Mouse (Mus musculus) ovary, postnatal 14 days (tissue): ENCODE measurements at regions not wholly inside any gene's neighbourhood (a gene's known extent, or its start where the extent isn't known, plus 50 kb on each side); places are given as distances from the start of the nearest gene placed in this dataset.
A peak's percentile ranks its signal among the peaks of the same experiment; 100 is the strongest.

Experiments
- DNase-seq: peaks from one replicate; pipeline ENCODE4 v3.0.0; 2022; ENCODE audit warnings: low spot score

DNA sequence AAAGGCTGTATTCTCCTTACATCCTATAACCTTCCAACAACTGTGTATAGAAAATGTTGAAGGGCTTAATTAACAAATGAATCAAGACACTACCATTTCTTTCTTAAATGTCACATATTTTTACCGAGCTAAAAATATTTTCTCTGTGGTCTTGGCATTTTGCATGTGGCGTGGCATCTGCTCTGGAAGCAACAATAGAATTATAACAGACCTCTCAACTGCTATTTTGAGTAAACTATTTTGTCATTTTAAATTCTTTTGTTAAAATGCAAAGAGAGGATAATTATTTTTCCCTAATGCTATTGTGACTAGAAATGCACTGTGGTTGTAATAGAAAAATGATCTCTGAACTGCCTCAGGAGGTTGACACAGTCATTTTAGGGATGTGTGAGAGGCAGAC, 187.9 kb downstream of the Spry2 start:
- no peak for DNase-seq

DNA sequence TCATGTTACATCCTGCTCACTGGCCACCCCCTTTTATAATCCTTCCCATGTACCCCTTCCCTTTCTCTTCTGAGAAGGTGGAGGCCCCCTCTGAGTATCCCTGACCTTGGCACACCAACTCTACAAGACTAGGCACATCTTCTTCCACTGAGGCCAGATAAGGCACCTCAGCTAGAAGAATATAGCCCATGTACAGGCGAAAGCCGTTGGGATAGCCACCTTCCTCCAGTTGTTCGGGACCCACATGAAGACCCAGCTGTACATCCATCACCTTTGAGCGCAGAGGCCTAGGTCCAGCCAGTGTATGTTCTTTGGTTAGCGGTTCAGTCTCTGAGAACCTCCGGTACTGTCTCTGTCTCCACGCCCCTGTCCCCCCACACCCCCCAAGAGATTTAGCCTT, 189.9 kb downstream of the Spry2 start:
- no peak for DNase-seq

DNA sequence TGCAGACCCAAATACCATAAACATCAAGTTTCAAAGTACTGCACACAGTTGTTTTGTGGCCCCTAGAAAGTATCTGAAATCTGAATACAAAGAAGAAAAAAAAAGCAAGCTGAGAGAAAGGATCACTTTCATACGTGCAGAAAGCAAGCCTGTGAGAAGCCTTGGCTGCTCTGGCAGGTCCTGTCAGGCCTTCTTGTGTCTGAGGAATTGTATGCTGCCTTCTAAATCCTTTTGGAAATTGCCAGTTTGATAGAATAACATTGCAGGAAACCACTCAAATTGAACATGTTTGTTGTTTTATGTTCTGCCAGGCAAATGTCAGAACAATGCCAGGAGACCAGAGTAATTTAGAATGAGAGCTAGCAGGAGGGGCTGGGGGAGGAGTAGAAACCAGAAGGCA, 198.0 kb downstream of the Spry2 start:
- DNase-seq, result no peak

DNA sequence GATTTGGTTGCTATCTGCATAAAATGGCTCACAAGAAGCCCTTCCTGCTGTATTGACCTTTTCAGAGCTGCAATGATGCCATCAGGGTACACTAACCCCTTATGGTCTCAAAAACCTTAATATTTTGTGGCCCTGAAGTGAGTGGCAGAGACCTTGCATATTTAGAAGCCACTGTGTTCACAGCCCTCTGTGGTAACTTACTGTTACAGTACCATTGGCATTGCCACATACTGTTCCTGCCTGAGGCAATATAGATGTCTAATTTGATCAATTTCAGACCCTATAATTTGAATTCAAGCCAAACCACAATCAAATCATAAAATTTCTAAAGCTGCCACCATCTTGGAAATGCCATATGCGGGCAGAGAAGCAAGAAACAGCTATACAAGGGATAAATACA, 198.5 kb downstream of the Spry2 start:
- DNase-seq, result no peak

DNA sequence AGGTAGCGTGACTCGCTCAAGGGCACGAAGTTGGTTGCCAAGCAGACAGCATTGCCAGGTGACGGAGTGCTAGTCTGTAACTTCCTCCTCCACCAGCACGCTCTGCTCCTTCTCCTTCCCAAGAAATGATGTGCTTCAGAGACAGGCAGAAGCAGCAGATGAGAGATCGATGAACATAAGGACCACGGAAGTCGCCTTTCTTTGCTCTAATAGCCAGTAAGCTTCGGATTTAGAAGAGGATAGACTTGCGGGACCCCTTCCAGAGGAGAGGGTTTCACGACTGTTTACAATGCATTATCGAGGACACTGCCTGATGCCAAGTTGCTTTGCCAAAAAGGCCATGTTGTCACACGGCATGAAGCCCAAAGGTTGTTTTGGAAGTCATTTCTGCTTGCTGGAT, 199.2 kb downstream of the Spry2 start:
- no peak for DNase-seq

DNA sequence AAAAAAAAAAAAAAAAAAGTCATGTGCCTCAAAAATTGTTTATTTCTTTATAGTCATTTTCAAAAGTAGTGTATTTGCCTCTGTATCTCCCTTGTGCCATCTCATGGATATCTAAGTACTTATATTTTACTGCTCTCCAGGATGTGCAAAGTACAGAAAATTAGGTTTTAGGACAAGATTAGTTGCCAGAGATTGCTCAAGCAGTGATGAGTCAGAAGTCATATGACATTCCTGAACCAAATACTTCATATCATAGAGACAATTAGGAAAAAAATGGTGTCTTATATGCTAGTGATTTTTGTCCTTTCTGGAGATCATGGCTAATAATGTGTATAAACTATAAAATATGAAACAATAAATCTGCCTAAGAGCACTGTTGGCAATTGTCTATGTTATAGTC, 201.7 kb downstream of the Spry2 start:
- DNase-seq, result no peak

DNA sequence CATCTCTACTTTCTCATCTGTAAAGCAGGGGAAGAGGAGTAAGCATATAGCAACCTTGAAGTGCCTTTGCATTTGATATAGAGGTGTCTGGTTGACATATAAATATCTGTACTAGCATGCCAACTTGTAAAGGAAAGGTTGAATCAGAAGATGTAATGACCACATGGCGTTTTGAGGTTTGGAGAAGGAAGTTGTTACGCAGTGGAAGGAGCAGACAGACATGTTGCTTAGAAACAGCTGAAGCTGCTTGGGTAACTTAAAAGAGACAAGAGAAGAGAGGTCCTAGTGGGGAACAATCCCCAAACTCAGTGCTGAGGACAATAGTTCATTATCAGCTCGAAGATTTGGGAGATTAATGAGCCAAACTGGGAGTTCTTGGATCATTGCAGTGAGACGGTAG, 202.9 kb downstream of the Spry2 start:
- DNase-seq, result no peak

DNA sequence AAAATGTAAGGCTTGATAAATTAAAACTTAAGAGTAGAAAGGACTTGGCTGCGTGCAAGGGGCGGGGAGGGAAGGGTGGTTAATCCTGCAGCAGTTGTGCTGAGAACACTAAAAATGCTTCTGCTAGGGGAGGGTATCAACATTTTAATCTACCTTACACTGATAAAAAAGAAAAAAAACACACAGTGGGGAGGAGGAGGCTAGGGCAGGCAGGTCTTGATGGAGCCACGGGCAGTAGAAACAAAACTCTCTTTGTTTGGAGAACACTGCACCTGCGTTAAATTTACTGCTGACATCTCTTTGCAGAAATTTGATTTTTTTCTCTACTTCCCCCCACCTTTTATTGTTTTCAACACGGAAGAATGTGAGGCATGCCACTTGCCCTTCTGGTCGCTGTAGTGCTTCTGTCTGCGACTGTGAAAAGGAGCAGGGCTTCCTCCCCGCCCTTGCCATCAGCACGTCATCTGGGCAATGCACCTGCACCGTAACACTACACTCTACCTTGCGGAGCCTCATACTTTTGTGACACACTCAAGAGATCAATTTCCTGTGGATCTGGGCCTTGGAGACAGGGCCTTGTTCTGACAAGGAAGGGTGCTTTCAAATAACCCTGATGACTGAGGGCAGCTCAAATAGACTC, 211.7 kb downstream of the Spry2 start:
- DNase-seq, result no peak

DNA sequence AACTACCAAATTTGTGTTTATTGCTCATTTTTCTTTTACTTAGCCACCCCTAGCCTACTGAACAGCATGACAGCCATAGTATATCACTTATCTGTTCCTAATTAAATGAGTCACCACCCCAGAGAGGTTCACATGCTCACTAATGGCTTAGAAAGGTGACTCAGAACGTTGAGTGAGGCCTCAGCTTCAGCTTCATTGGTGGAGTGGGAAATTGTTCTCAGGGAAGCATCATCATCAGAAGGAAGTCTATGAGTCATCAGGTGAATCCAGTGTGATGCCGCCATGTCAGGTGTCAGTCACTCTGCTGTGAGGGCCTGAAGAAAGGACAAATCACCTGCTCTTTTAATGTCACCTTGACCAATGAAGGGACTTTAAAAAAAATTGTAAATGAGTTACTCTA, 212.3 kb downstream of the Spry2 start:
- no peak for DNase-seq

DNA sequence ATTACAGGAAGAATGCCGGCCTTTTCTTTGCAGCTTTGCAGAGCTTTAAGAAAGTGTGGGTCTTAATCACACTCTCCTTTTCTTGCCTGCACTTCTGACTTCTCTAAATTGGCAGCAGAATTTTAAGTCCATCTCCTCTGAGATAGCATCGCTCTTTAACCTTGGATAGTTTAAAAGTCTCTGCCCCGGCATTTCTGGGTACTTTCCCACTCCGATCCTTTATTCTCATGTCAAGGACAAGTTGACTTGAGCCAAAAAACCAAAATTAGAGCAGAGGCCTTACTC, 220.0 kb downstream of the Spry2 start:
- DNase-seq, result peak; percentile 7

DNA sequence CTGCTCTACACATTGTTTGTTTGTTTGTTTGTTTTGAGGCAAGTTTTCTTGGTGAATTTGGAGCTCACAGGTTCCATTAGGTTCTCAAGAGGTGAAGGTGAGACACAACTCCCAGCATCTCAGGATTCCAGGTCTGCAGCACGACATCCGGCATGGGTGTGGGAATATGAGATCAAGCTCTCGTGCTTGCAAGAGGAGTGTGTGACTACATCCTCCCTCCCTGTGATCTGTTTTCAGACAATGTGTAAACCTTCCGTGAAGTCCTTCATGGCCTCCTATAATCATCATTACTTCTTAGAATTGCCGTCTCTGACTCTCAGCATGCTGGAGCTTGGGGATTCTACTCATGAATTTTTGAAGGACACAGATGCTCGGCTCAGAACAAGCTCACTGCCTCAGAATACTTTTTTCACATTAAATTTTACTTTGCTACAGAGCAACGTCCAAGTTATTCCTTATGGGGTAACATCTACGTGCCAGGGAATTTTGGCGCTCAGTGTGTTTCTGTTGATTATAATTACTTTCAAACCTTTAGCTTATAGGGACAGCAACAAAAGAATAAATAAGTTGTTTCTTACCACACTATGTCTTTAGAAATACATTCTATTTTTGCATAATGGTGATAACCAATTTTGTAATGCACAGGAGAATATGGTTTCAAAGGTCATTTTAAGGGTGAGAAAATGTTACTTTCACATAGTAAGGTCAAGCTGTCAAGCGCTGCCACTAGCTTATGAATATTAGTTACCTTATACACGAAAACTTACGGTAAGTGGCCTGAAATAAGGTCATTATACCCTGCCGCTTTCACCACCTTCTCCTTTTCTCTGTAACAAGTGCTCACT, 220.6 kb downstream of the Spry2 start:
- DNase-seq, result no peak

DNA sequence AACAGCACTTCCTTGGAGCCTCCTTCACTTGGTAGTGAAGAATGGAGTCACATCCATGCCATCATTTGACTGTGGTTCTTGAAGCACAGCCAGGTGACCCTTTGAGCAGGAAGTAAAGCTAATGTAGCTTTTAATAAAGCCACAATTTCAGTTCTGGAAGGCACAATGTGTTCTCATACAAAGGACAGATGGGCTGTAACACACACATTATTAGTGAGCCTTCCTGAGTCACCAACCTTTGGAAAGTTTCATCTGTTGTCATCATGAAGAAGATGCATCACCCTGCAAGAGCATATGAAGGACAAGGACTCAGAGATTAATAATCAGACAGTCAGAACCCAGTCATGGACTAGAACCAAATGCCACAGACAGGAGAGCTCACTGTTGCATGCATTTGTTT, 221.6 kb downstream of the Spry2 start:
- no peak for DNase-seq

DNA sequence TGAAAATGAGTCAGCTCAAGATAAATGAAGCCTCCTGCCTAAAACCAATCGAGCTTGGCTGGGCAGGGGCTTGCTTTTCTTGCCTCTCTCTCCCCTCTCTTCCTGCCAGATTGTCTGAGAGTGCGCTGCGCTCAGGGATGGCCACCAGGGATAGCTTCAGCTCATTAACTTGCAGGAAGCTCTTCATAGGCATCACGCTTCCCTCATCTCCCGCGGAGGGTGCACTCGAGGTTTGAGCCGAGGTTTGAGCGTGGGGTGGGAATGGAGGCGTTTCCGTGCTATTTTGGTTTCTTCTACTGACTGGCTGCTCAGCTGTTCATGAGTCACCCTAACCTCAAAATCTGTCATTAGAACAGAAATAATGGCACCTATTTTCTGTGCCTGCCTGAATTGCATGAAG, 227.7 kb downstream of the Spry2 start:
- no peak for DNase-seq

DNA sequence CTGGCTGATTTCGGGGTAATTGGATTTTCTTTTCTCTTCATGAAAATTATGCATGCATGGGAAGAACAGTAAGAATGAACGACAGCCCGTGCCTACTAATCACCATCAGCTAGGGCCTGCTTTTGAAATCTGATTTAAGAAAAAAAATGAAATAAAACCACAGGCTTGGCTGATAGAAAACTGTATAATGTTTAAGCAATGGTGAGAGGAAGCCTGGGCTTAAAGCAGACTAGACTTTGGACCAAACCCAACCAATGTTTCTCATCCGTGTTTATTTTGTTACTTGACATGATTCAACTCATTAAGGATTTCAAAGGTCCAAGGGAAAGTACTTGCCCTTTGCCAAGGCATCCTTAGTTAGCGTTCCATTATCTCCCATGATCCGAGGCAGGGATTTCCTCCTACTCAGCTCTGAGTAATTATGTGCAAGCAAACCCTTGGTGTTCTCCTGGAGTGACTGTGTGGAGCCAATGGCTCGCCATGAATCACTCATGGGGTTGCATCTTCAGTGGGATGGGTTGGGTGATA, 231.9 kb downstream of the Spry2 start:
- no peak for DNase-seq

DNA sequence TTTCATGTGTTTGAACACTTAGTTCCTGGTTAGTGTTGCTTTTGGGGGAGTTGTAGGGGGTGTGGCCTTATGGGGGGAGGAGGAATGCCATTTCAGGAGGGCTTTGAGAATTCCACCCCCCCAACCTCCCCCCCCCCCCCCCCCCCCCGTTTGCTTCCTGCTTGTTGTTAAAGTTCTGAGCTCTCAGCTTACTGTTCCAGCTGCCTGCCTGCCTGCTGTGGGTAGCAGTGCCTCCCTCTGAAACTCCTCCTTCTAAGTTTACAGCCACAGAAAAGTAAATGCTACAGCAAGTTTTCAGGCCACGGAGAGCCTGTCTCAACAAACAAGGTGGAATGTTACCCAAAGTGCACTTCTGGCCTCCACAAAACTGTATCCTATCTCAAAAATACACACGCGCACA, 233.1 kb downstream of the Spry2 start:
- no peak for DNase-seq

DNA sequence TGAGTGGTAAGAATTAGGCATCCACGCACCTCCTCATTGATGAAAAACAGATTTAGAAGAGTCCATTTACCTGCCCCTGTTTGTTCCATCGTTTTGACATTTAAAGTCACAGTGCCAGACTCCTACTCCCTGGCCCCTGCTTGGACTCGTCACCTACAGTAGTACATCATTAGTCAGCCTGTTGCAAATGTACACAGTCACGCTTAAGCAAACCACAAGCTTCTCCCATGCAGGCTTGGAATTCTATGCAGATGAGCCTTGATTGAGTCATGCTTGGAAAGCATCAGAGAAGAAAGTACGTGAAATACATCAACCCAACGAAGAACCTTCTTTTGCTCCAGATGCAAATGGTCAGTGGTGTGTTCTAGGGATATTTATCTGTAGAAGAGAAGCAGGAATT, 233.8 kb downstream of the Spry2 start:
- DNase-seq, result no peak

DNA sequence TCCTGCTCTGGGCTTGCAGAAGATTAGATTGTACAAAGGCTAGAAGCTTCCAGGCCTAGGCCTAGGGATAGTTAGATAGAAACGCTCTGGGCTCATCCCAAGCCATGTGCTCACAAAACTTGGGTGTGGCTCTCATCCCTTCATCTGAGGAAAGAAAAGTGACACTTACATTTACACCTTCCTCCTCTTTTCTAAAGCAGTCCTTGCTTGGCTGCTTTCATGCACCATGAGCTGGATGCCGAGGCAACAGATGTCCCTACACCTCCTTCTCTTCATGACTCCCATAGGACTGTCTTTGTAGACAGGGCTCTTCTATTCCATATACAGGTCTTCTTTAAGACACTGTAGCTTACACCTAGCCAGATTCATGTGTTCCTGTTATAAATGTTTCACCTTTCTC, 238.3 kb downstream of the Spry2 start:
- no peak for DNase-seq

DNA sequence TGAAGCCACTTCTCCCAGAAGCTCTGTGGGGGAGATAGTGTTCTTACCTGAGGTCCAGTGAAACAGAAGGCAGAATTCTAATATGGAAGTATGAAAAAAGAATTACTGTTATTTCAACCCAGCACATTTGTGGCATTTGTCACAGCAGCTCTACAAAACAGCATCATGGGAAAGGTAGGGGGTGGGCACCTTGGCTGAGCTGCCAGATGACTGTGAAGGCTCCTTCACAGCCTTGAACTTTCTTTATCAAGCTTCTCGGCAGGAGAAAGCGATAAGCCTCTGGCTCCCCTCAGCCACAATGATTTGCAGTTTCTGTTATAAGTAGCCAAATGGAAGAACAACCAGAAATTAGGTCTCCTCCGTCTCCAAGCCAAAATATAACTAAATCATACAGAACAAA, 249.5 kb downstream of the Spry2 start:
- DNase-seq, result no peak

DNA sequence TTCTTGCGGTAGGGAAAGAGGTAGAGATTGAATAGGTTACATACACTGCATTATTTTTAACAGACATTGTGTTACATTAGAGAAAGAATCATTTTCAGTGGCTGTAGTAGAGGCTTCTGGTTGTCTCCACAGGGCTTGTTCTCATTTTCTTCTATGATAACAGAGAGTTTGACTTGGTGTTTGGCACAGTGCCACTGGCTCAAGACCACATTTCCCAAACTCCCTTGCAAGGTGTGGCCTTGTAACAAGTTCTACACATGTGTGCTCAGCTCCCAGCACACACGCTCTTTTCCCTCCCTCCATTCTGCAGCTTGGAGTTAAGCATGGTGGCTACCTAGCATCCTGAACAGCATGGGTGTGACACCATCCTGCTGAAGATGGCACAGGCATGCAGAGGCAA, 252.2 kb downstream of the Spry2 start:
- DNase-seq, result no peak

DNA sequence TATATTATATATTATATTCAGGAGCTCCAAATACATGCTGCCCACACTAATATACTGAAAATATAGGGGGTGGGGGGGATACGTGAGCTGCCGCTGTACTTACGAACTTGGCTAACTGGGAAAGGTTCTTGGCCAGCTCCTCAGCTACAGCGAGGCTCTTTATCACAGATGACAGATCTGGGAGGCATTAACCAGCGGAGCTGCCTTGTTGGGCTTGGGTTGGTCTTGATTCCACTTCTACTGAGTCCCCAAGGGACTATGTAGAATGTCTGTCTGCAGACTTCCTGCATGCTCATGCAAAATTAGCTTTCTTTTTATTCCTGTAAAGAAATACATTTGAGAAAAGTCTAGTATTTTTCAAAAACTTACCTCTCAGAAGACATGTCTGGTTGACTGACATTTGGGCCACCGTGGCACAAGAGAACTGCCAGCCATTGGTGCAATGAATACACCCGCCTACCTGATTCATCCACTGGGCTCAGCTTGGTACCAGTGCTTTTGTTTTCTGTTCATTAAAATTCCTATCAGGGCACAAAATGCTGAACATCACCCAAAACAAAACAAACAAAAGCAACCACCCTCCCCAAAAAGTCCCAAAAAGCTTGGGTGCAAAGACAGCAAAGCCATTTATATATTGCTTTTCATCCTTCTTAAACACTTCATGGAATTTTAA, 253.2 kb downstream of the Spry2 start:
- no peak for DNase-seq

DNA sequence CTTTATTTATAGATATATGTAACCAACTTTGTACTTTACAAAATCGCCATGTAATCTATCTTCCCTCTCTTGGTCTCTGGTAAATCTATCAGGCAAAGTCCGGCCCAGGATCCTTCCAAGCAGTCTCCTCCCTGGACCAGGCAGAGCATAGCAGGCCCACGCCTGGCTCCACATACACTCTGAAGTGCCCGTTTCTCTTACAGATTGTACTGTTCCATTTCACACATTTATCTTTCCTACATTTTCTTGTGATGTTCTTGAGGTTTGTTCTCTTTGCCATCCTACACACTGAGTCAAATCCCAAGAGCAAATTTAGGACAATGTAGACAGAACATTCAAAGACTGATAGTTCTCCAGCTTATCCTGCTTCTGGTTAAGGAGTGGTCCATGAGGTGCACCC, 264.3 kb downstream of the Spry2 start:
- DNase-seq, result no peak

DNA sequence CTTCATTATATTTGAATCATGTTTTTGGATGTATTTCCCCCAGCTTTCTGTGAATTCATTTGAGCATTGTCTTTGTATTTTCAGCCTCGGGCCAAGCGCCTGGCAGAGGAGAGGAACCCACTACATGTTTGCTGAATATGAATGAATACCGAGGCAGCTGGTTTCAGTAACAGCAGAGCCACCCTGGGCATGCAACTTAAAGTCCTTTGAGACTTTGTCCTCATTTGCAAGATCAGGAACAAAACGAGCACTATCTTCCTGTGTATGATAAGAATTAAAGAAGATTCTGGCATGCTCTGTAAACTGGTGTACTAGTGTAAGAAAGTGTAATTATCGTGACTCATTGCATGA, 265.0 kb downstream of the Spry2 start:
- no peak for DNase-seq

DNA sequence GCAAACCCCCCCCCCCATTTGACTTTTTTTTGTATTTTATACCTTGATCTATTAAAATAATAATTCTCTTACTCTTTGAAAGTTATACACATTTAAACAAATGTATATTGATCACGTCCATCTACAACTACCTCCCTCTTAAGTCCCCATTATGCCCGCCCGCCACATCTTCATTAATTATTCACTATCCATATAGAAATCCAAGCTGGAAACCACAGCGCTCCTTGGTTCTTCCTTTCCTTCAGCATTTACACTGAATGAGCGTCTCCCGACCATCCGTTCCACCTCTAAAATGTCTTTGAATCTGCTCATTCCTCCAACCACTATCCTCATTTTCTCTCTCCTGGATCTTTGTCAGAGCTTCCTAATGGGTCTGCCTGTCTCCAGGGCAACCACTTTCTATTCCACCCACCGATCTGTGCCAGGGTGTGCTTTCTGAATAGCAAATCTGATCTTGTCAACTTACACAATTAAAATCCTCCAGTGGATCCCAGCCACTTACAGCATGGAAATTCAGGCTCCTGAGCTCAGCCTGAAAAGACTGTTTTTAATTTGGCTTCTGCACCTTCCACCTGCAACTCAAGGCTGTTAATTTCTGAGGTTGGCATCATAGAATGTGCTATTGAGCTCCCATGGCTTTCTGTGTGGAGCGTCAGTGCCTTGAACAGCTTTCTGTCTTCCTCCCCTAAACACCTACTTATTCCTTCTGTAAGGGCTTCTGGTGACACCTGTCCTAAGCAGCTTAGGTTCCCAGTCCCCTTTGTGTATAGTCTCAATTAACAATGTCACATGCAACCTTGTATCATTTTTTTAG, 265.5 kb downstream of the Spry2 start:
- no peak for DNase-seq
